Mouse (Mus musculus): ENCODE results near the gene Lrrc28. TPM values are rescaled to one million over a fixed set of nuclear protein-coding genes. Genes with fewer than 3 reads are reported as not detected.

Lrrc28 gene
- 26.3 and 27.2 TPM in 2 replicates for polyA plus RNA-seq (2014; fragmentation: Nextera tagmentation; extraction: Ambion mirVana)

DNA sequence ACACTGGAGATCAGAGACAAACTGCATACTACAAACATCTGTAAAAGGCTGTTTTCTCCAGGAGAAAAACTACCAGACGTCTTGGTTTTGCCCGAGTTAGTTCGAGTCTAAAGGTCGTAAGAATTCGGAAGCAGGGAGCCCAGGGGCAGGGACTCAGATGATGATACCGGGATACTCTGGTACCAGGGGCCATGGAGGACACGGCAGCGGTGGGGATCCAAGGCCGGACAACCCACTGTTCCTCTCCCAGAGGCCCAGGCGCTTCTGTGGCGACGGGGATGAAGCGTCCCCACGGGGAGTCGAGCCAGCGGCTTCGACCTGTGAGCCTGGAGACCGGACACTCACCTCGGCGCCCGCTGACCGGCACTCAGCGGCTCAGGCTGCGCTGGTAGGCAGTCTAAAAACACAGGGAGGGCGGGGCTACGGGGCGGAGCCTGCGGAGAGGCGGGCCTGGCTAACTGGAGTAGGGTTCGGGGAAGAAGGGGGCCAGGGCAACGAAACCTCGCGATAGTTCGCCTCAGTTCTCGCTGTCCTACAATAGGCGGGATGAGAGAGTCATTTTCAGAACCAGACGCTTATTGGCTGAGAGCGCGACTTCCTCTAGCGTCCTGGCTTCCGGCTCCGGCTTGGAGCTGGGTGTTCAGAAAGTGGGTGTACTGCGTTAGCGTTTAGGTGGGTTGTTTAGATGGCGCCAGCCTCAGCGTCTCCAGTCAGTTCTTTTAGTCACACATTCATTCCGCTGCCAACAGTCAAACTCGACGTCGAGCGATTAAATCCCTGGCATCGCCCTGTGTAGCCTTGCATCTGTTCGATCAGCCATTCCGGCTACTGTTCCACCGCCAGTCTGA lies at the start of gene Lrrc28:
Gene Lrrc28, minus strand, starts transcription at position 436 of the 848 bp plus-strand sequence.
- Histone ChIP-seq H3K27ac (ENCODE audit: low read depth, low read length) (peak within 1 kb of the TSS; percentile 85), H3K9ac (ENCODE audit: low read depth, low read length) (peak within 1 kb of the TSS; percentile 82), H3K36me3 (ENCODE audit: control insufficient read depth, insufficient read depth, low read length) (no peaks in the 10 kb centered on the region), H3K9me3 (ENCODE audit: control insufficient read depth, low read length) (no peaks in the 10 kb centered on the region), H3K27me3 (ENCODE audit: control insufficient read depth, insufficient read depth, low read length) (no peaks in the 10 kb centered on the region), H3K4me3 (ENCODE audit: low read depth, low read length) (peak within 1 kb of the TSS; percentile 57), H3K4me1 (replicated peaks; ENCODE audit: control insufficient read depth, insufficient read depth, low read length) (no peaks in the 10 kb centered on the region), H3K4me2 (replicated peaks; ENCODE audit: low read depth, low read length) (peak within 1 kb of the TSS; percentile 71)
- ATAC-seq (ENCODE audit: low FRiP score) (peak; percentile 98), DNase-seq (ENCODE audit: low spot score) (peak; percentile 99)
- WGBS, result under 1% methylated on average over 52 of the region's 55 CpGs

DNA sequence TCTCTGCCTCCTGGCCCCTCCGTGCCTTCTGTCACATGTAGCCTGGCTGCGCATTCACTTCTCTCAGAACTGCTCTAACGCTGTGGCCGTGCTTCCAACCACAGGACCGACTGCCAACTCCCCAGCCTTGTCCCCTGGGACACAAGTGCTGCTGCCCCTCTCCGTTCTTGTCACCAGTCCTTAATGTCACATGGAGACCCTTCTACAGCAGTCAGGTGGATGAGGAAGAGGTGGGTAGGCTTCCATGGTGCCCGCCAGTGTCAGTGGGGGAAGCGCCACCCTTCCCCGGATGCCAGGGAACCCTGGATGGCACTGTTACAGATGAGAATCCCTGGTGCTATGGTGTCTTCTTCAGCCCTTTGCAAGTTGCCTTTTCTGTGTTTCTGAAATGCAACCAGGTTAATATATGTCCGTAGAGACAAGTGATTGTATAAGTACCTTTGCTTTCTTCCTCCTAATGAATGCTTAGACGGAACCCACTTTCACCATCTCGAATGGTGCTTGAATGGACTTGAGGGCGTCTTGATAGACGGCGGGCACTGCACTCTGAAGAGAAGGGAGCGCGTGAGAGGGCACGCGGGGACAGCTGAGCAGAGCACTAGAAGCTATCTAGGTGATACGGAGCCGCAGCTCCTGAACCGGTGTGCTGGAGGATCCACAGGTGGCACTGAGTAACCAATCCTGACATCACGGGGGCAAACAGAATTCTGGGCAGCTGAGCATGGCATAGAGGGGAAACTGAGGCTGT lies 47.9 kb upstream of the Lrrc28 start:
- Histone ChIP-seq H3K9me3 (ENCODE audit: control insufficient read depth, low read length) (no peaks in the 10 kb centered on the region), H3K9ac (ENCODE audit: low read depth, low read length) (no peak overlapping the region), H3K4me3 (ENCODE audit: low read depth, low read length) (no peak overlapping the region), H3K27me3 (ENCODE audit: control insufficient read depth, insufficient read depth, low read length) (no peaks in the 10 kb centered on the region), H3K27ac (ENCODE audit: low read depth, low read length) (no peak overlapping the region), H3K4me2 (replicated peaks; ENCODE audit: low read depth, low read length) (no peak overlapping the region), H3K36me3 (ENCODE audit: control insufficient read depth, insufficient read depth, low read length) (no peaks in the 10 kb centered on the region), H3K4me1 (replicated peaks; ENCODE audit: control insufficient read depth, insufficient read depth, low read length) (no peaks in the 10 kb centered on the region)
- no peak for DNase-seq (ENCODE audit: low spot score)
- ATAC-seq (ENCODE audit: low FRiP score), result no peak
- 90% methylated on average over 23 of the region's 23 CpGs for WGBS

DNA sequence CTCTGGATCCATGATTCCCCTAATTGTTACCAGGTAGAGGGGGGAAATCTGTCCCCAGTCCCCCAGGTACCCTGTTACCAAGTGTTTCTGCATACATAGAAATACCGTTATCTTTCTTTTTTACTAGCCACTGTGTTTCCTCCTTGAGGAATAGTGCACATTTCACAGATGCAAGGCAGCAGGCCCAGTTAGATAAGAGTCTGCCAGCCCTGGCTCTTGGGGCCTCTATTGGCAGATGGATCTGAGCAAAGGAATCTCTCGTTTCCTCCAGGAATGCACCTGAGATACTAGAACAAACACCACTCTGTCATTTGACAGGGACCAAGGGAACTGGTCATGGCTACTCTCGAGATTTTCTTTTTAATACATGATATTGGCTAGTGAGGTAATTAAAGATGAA lies 47.1 kb upstream of the Lrrc28 start:
- Histone ChIP-seq H3K4me3 (ENCODE audit: low read depth, low read length) (no peak overlapping the region), H3K4me2 (replicated peaks; ENCODE audit: low read depth, low read length) (no peak overlapping the region), H3K4me1 (replicated peaks; ENCODE audit: control insufficient read depth, insufficient read depth, low read length) (no peaks in the 10 kb centered on the region), H3K27ac (ENCODE audit: low read depth, low read length) (no peak overlapping the region), H3K9ac (ENCODE audit: low read depth, low read length) (no peak overlapping the region), H3K36me3 (ENCODE audit: control insufficient read depth, insufficient read depth, low read length) (no peaks in the 10 kb centered on the region), H3K27me3 (ENCODE audit: control insufficient read depth, insufficient read depth, low read length) (no peaks in the 10 kb centered on the region), H3K9me3 (ENCODE audit: control insufficient read depth, low read length) (no peaks in the 10 kb centered on the region)
- no peak for DNase-seq (ENCODE audit: low spot score)
- WGBS, result 84% methylated on average over 3 of the region's 3 CpGs
- ATAC-seq (ENCODE audit: low FRiP score), result no peak

DNA sequence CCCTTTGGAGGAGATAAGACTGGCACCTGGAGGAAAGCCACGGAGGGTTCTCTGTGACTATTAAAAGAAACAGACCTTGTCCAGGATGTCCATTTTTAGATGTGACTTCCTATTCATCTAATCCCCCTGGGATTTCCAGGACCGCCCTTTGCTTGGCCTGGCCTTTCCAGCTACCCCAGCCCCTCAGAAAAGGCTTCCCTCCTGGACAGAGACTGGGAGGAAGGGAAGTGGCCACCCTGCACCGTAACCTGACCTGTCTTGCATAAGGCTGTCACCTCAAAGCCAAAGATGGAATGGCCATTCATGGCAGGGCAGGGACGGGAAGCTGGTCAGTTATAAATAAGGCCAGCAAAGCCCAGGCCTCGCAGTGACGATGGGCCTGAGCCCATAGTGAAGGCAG lies 46.0 kb upstream of the Lrrc28 start:
- Histone ChIP-seq H3K4me1 (replicated peaks; ENCODE audit: control insufficient read depth, insufficient read depth, low read length) (no peaks in the 10 kb centered on the region), H3K27me3 (ENCODE audit: control insufficient read depth, insufficient read depth, low read length) (no peaks in the 10 kb centered on the region), H3K4me3 (ENCODE audit: low read depth, low read length) (no peak overlapping the region), H3K36me3 (ENCODE audit: control insufficient read depth, insufficient read depth, low read length) (no peaks in the 10 kb centered on the region), H3K9me3 (ENCODE audit: control insufficient read depth, low read length) (no peaks in the 10 kb centered on the region), H3K4me2 (replicated peaks; ENCODE audit: low read depth, low read length) (no peak overlapping the region), H3K27ac (ENCODE audit: low read depth, low read length) (no peak overlapping the region), H3K9ac (ENCODE audit: low read depth, low read length) (no peak overlapping the region)
- WGBS, result 91% methylated on average over 6 of the region's 6 CpGs
- ATAC-seq (ENCODE audit: low FRiP score) (no peak), DNase-seq (ENCODE audit: low spot score) (no peak)

DNA sequence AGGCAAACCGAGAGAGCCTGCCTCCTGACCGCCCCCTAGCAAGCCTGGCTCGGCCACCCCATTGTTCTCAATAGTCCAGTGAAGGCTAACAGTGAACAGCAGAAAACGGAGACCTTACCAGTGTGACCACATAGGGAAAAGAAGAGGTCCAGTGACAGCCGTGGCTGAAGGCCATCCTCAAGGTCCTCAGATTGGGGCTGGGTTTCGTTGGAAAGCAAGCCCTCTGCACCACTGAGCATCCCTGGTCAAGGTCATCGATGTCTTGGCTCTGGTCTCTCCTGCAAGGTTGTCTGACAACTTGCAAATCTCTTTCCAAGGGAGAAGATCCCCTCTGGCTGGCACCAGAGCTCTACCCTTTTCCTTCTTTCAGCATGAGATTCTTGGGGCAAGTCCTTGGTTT lies 44.7 kb upstream of the Lrrc28 start:
- DNase-seq (ENCODE audit: low spot score) (no peak), ATAC-seq (ENCODE audit: low FRiP score) (no peak)
- no peaks in the 10 kb centered on the region; the same call in 1 of the 2 replicates for H3K36me3 ChIP-seq (ENCODE audit: control insufficient read depth, insufficient read depth, low read length)
- H3K27ac ChIP-seq (ENCODE audit: low read depth, low read length), result no peak overlapping the region
- H3K4me2 ChIP-seq (replicated peaks; ENCODE audit: low read depth, low read length), result no peak overlapping the region
- WGBS, result 79% methylated on average over 7 of the region's 7 CpGs
- H3K4me3 ChIP-seq (ENCODE audit: low read depth, low read length), result no peak overlapping the region
- no peaks in the 10 kb centered on the region for H3K27me3 ChIP-seq (ENCODE audit: control insufficient read depth, insufficient read depth, low read length)
- no peaks in the 10 kb centered on the region for H3K4me1 ChIP-seq (replicated peaks; ENCODE audit: control insufficient read depth, insufficient read depth, low read length)
- H3K9me3 ChIP-seq (ENCODE audit: control insufficient read depth, low read length), result no peaks in the 10 kb centered on the region
- no peak overlapping the region for H3K9ac ChIP-seq (ENCODE audit: low read depth, low read length)

DNA sequence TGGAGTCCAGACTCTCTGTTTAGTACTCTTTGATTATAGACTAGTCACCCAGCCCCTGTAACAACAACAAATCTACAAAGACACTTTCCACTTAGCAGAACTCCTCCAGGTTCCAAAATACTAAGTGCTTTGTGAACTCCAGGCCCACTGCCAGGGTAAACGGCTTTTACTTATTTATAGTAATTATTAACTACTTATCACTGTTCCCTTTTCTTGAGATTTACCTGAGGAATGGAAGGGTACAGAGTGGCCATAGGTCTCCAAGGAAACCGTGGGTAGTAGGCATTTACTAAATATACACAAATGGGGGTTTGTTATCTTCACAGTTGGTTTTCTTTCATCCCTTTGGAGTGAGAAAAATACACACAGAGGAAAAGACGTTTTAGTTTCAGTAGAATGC lies 43.2 kb upstream of the Lrrc28 start:
- H3K36me3 ChIP-seq (ENCODE audit: control insufficient read depth, insufficient read depth, low read length), result no peaks in the 10 kb centered on the region; the same call in 1 of the 2 replicates
- ATAC-seq (ENCODE audit: low FRiP score), result no peak
- no peaks in the 10 kb centered on the region for H3K4me1 ChIP-seq (replicated peaks; ENCODE audit: control insufficient read depth, insufficient read depth, low read length)
- DNase-seq (ENCODE audit: low spot score), result no peak
- no peaks in the 10 kb centered on the region for H3K27me3 ChIP-seq (ENCODE audit: control insufficient read depth, insufficient read depth, low read length)
- no peak overlapping the region for H3K4me2 ChIP-seq (replicated peaks; ENCODE audit: low read depth, low read length)
- no peak overlapping the region for H3K9ac ChIP-seq (ENCODE audit: low read depth, low read length)
- no peak overlapping the region for H3K27ac ChIP-seq (ENCODE audit: low read depth, low read length)
- 51% methylated on average over 3 of the region's 3 CpGs for WGBS
- H3K4me3 ChIP-seq (ENCODE audit: low read depth, low read length), result no peak overlapping the region
- no peaks in the 10 kb centered on the region for H3K9me3 ChIP-seq (ENCODE audit: control insufficient read depth, low read length)

DNA sequence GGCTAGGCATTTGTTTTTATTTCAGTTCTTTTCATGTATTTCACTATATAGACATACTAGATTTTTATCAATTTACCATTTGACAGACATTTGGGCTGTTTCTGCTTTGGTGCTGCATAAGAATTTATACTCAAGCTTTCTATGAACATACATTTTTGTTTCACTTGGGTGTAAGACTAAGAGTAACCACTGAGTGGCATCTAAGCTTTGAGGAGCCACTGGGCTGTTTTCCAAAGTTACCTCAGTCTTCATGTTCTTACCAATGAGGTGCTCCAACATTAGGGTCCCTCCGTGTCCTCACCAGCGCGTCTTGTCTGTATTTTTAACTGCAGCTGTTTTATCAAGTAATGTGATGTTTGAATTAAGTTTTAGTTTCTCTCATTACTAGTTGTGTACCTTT lies 41.5 kb upstream of the Lrrc28 start:
- no peaks in the 10 kb centered on the region; the same call in 1 of the 2 replicates for H3K36me3 ChIP-seq (ENCODE audit: control insufficient read depth, insufficient read depth, low read length)
- no peaks in the 10 kb centered on the region for H3K9me3 ChIP-seq (ENCODE audit: control insufficient read depth, low read length)
- DNase-seq (ENCODE audit: low spot score) (no peak), ATAC-seq (ENCODE audit: low FRiP score) (no peak)
- H3K27me3 ChIP-seq (ENCODE audit: control insufficient read depth, insufficient read depth, low read length), result no peaks in the 10 kb centered on the region
- H3K4me3 ChIP-seq (ENCODE audit: low read depth, low read length), result no peak overlapping the region
- H3K27ac ChIP-seq (ENCODE audit: low read depth, low read length), result no peak overlapping the region
- H3K4me2 ChIP-seq (replicated peaks; ENCODE audit: low read depth, low read length), result no peak overlapping the region
- 98% methylated on average over 3 of the region's 3 CpGs for WGBS
- H3K4me1 ChIP-seq (replicated peaks; ENCODE audit: control insufficient read depth, insufficient read depth, low read length), result no peaks in the 10 kb centered on the region
- no peak overlapping the region for H3K9ac ChIP-seq (ENCODE audit: low read depth, low read length)

DNA sequence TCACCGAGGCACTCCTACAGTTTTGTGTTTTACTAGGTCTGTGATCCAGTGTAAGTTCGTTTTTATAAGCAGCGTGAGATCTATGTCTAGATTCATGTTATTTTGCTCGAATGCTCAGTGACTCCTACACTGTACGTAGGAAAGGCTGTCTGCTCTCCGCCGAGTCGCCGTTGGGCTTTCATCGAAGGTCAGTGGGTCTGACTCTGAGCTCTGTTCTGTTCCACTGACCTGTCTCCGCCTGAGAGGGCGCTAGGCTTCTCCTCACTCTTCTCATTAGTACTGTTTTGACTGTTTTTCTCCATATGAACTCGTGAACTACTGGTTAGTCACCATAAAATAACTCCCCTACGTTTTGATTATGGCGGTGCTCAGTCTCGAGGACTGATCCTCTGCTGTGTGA lies 37.9 kb upstream of the Lrrc28 start:
- Histone ChIP-seq H3K36me3 (ENCODE audit: control insufficient read depth, insufficient read depth, low read length) (no peaks in the 10 kb centered on the region; the same call in 1 of the 2 replicates), H3K9ac (ENCODE audit: low read depth, low read length) (no peak overlapping the region), H3K4me2 (replicated peaks; ENCODE audit: low read depth, low read length) (no peak overlapping the region), H3K9me3 (ENCODE audit: control insufficient read depth, low read length) (no peaks in the 10 kb centered on the region), H3K4me3 (ENCODE audit: low read depth, low read length) (no peak overlapping the region), H3K4me1 (replicated peaks; ENCODE audit: control insufficient read depth, insufficient read depth, low read length) (no peaks in the 10 kb centered on the region), H3K27me3 (ENCODE audit: control insufficient read depth, insufficient read depth, low read length) (no peaks in the 10 kb centered on the region), H3K27ac (ENCODE audit: low read depth, low read length) (no peak overlapping the region)
- ATAC-seq (ENCODE audit: low FRiP score) (no peak), DNase-seq (ENCODE audit: low spot score) (no peak)
- 92% methylated on average over 16 of the region's 16 CpGs for WGBS

All from hindbrain, embryonic 11.5 days (tissue).